Mouse (Mus musculus) heart, postnatal 10 days (tissue): Measurements from ENCODE around the gene Bloc1s5. TPM values are rescaled to one million over a fixed set of nuclear protein-coding genes. Genes with fewer than 3 reads are reported as not detected.

ENCODE experiments used
- DNase-seq, 2 experiments: peaks; one replicate each; pipeline ENCODE4 v3.0.0; 2021
- intact Hi-C: fragments of 180-260 bp; cut with DNase I; formaldehyde crosslinking; loops from one replicate; pipeline ENCODE4 v1.15.1; 2025
- total RNA-seq, 2 experiments: library from RNA; stranded (reverse); gene quantifications; 2 replicates each; pipeline ENCODE4 v1.2.3; 2021

Bloc1s5 gene
- total RNA-seq, 2 experiments from 2014 or later = 10.4 to 13.0 TPM

- intact Hi-C loops = loop anchor here (1.0 to 10.0 kb wide), 5 partner anchors 53 to 355 kb away; partner anchors contain the start of gene Txndc5
- DNase-seq = peak; percentile 60 to 65
These were observed 54.8 kb downstream of the Bloc1s5 start for GRCm38 (mm10) chr13:38579971-38580600.

GRCm38 (mm10) chr13:38574668-38575067 lies 60.2 kb downstream of the Bloc1s5 start:
- no peak for DNase-seq
- intact Hi-C loops = no loop called here

GRCm38 (mm10) chr13:38573281-38573680 lies 61.6 kb downstream of the Bloc1s5 start:
- intact Hi-C loops = no loop called here
- DNase-seq = peak; percentile 37 to 41

- DNase-seq = no peak
- intact Hi-C loops = no loop called here
These were observed 69.7 kb downstream of the Bloc1s5 start for GRCm38 (mm10) chr13:38565245-38565644.

GRCm38 (mm10) chr13:38554611-38555010 lies 80.3 kb downstream of the Bloc1s5 start:
- DNase-seq = no peak
- intact Hi-C loops = no loop called here

- intact Hi-C loops = no loop called here
- no peak for DNase-seq
These were observed 80.7 kb downstream of the Bloc1s5 start for GRCm38 (mm10) chr13:38554210-38554609.

- DNase-seq = no peak
- intact Hi-C loops = no loop called here
These were observed 86.2 kb downstream of the Bloc1s5 start for GRCm38 (mm10) chr13:38548681-38549080.

- intact Hi-C loops = no loop called here
These were observed 87.2 kb downstream of the Bloc1s5 start for GRCm38 (mm10) chr13:38547717-38548116.

GRCm38 (mm10) chr13:38546754-38547153 lies 88.2 kb downstream of the Bloc1s5 start:
- no peak for DNase-seq
- intact Hi-C loops = no loop called here

More at GRCm38 (mm10) chr13:38547717-38548116, 87.2 kb downstream of the Bloc1s5 start:
- no peak for DNase-seq

- DNase-seq = peak in 1 of 2 experiments; percentile 20
- intact Hi-C loops = no loop called here
These were observed 89.4 kb downstream of the Bloc1s5 start for GRCm38 (mm10) chr13:38545460-38545859.

GRCm38 (mm10) chr13:38544769-38545445 lies 90.0 kb downstream of the Bloc1s5 start:
- intact Hi-C loops = no loop called here
- no peak for DNase-seq

GRCm38 (mm10) chr13:38543455-38544125 lies 91.3 kb downstream of the Bloc1s5 start:
- no peak for DNase-seq
- intact Hi-C loops = no loop called here

Other genes with a start within 250 kb of the Bloc1s5 start
- 10 to 100 TPM; 68.5 to 71.9 TPM for gene Txndc5, start 106.3 kb downstream of the Bloc1s5 start, total RNA-seq
- 10 to 100 TPM; 12.9 to 15.9 TPM for gene Eef1e1, start 23.9 kb upstream of the Bloc1s5 start, total RNA-seq